ENCODE assay signal across 8 mouse cellular contexts in genomic region chr3:121171243-121171871, GRCm38 (mm10). TPM values are rescaled to one million over a fixed set of nuclear protein-coding genes. Genes with fewer than 3 reads are reported as not detected.
DNase-seq lines count a peak whose midpoint lies in the region; ATAC-seq lines count a peak whose summit lies in the region.

Gene Rwdd3 (minus strand): TSS chr3:121171695.

- peak within 1 kb of the TSS; percentile 79 for H3K9ac ChIP-seq in hindbrain, embryonic 16.5 days (ENCODE audit: low read depth, low read length)

- DNase-seq in R1 (ENCODE audit: low read depth, low spot score), result peak; percentile 91
- DNase-seq in cerebellum, postnatal 25 days, result peak; percentile 93 to 95
- peak; percentile 91 to 93 for DNase-seq in frontal cortex, postnatal 36 days (ENCODE audit: low spot score in 2 of 2)
- peak; percentile 87 to 91 for DNase-seq in left cerebral cortex, adult 18-20 months (ENCODE audit: low spot score in 2 of 2)
- DNase-seq in right cerebral cortex, adult 18-20 months, result peak; percentile 92
- peak; percentile 35 for DNase-seq in urinary bladder, postnatal 10 days (ENCODE audit: low spot score)

- under 1% methylated on average over 39 of the region's 40 CpGs for WGBS in hindbrain, embryonic 16.5 days
- 1% methylated on average over 39 of the region's 40 CpGs for WGBS in macrophage (ENCODE audit: missing documents)

- no peaks in the 10 kb centered on the region for H3K27me3 ChIP-seq in hindbrain, embryonic 16.5 days (replicated peaks; ENCODE audit: control insufficient read depth, insufficient read depth, low read length)

- peak within 1 kb of the TSS; percentile 72 for H3K4me3 ChIP-seq in hindbrain, embryonic 16.5 days (ENCODE audit: low read length)
- H3K4me3 ChIP-seq in macrophage (ENCODE audit: inconsistent target), result peak within 1 kb of the TSS; percentile 39

- no peaks in the 10 kb centered on the region for H3K4me1 ChIP-seq in hindbrain, embryonic 16.5 days (ENCODE audit: control insufficient read depth, insufficient read depth, low read depth, low read length)

- H3K9me3 ChIP-seq in hindbrain, embryonic 16.5 days (ENCODE audit: control insufficient read depth, low read length), result no peaks in the 10 kb centered on the region

- no peaks in the 10 kb centered on the region for H3K36me3 ChIP-seq in hindbrain, embryonic 16.5 days (ENCODE audit: control insufficient read depth, insufficient read depth, low read length)
- no peaks in the 10 kb centered on the region for H3K36me3 ChIP-seq in macrophage (ENCODE audit: inconsistent target)

- peak within 1 kb of the TSS; percentile 85 for H3K4me2 ChIP-seq in hindbrain, embryonic 16.5 days (ENCODE audit: low read length)

- peak; percentile 95 for ATAC-seq in hindbrain, embryonic 16.5 days

- peak within 1 kb of the TSS; percentile 71; the same call in 1 of the 2 replicates for H3K27ac ChIP-seq in hindbrain, embryonic 16.5 days (ENCODE audit: low read depth, low read length)
- H3K27ac ChIP-seq in macrophage, result no peak within 1 kb of the TSS

- no peaks in the 10 kb centered on the region for H3K79me2 ChIP-seq in macrophage (ENCODE audit: inconsistent target)

RNA-seq across cellular contexts. Expression of gene Rwdd3, which starts in this region (rescaled TPM):
- polyA plus RNA-seq in hindbrain, embryonic 16.5 days (2015; fragmentation: Nextera tagmentation; extraction: Ambion mirVana), result 7.7 and 8.6 TPM in 2 replicates
- total RNA-seq in left cerebral cortex, adult 18-20 months (2021), result 10 to 100 TPM; 12.9 to 15.6 TPM
- total RNA-seq in macrophage (2018; cell fraction: chromatin; rRNA removed), result 10 to 100 TPM in 7 of 26 experiments, 1 to 10 TPM in 18, under 1 TPM in 1; 0.74 to 17.1 (median 5.9) TPM
- 1 to 10 TPM in 21 of 26 experiments, under 1 TPM in 5; 0.48 to 3.2 (median 1.7) TPM for total RNA-seq in macrophage (2018; cell fraction: cytosol; rRNA removed)
- total RNA-seq in macrophage (2018; cell fraction: nucleus; rRNA removed), result 10 to 100 TPM in 1 of 26 experiments, 1 to 10 TPM in 22, under 1 TPM in 3; 0.54 to 10.0 (median 3.4) TPM
- 0.74 to 2.3 TPM (median 1.3 TPM) in 3 replicates for polyA plus RNA-seq in macrophage (2018)

Comparison
In these comparisons a context has a peak if more than half of its experiments do, and no peak if none do; other contexts are left out.
1. DNase-seq: peak in every context shown above with its lines; median percentile 94 in cerebellum, postnatal 25 days; 92 in frontal cortex, postnatal 36 days; 92 in right cerebral cortex, adult 18-20 months; 91 in R1; 89 in left cerebral cortex, adult 18-20 months; 35 in urinary bladder, postnatal 10 days.